Mouse (Mus musculus) WW6 (cell line): Measurements from ENCODE around the gene Cops3.
A peak's percentile ranks its signal among the peaks of the same experiment; 100 is the strongest.

Source experiments
- DNase-seq: peaks from one replicate; pipeline ENCODE4 v3.0.0-alpha.2; 2013; ENCODE audit warnings: low read depth, low spot score

Cops3 gene

GRCm38 (mm10) chr11:59810480-59811158, 29.0 kb downstream of the Cops3 start:
- DNase-seq: no peak

GRCm38 (mm10) chr11:59809670-59810474, 29.8 kb downstream of the Cops3 start, which contains the start of gene Flcn:
Gene Flcn (minus strand): TSS chr11:59810016.
- peak; percentile 80 for DNase-seq

DNA sequence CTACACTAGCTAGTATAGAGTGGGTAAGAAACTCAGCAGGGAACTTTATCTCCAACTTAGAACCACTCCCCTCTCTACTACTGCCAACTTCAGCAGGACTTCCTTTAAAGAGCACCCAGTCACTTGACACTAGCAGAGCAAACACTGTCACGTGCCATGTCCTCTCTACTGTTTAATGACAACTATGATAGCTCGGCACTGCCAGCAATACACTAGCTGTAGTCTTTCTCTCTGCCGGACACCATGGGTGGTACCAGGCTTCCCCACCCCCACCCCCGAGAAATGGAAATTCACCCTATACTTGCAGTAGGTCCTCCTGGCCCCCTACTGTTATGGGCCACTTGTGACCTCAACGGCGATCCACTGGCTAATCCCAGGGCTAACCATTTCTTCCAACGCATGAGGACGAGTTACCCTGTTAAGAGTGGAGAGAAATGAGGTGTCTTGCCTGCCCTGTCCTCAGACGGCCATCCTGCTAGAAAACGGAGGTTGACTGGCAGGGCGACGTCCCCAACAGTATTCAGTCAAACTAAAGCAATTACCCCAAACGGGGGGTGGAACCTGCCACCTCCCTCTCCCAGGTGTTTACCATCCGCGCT, 30.5 kb downstream of the Cops3 start:
- DNase-seq: no peak

- no peak for DNase-seq
Observed at GRCm38 (mm10) chr11:59808170-59808960, 31.3 kb downstream of the Cops3 start.

DNA sequence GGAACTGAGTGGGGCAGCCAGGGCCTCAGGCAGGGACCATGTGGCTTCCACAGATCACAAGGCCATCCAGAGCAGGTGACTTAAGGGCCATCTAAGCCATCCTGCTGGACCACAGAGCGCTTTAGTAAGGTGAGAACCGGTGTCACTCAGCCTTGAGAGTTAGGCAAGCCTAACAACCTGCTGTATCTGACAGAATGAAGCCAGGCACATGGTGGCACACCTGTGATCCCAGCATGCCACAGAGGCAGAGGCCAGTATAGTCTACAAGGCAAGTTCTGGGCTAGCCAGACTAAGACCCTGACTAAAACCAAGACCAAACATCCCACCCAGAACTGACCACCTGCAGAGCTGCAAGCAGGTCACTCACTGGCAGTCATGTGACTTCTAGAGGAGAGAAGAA, 34.0 kb downstream of the Cops3 start:
- DNase-seq: no peak

GRCm38 (mm10) chr11:59805256-59805655, 34.4 kb downstream of the Cops3 start:
- no peak for DNase-seq

DNA sequence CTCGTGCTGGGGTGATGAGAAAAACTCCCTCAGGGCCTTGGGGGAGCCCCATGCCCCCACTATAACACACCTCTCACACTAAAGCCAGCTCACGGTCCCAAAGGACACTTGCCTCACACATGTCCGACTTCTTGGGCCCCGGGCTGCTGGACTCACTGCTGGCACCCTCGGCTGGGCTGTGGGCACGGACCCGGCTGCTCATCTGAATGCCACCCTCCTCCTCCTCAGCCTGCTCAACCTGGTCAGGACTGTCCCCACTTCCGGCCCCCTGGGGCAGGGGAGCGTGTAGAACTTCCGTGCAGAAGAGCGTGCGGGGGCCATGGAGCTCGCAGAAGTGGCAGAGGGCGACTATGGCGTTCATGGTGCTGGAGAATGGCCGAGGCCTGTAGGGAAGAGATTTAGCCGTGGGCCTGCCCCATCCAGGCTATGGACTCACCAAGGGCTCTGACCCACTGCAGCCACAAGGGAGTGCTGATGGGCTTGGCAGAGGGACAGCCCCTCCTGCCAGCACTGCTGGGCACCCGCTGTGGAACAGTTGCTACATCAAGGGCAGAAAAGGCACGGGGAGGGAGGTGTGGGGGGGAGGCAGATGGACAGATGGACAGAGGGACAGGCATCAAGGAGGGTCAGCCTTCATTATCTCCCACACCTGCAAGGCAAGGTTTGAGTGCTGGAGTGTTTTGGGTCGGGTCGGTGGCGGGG, 35.1 kb downstream of the Cops3 start:
- no peak for DNase-seq

DNA sequence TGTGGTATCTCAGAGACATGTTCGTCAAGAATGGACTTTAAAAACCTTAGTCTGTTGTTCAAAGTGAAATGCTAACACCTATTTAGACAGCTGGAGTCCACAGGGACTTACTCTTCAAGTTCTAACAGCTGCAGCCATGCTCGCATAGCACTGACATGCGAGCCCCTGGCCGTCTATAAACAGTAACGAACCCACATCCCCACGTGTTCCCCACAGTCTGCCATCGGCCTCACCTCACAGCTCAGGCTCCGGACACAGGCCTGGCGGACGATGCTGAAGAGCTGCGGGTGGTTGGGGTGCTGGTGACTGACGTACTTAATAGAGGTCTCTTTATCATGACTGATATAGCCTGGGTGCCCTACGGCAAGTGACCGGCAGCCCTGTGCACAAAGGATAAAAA, 36.1 kb downstream of the Cops3 start:
- no peak for DNase-seq

DNA sequence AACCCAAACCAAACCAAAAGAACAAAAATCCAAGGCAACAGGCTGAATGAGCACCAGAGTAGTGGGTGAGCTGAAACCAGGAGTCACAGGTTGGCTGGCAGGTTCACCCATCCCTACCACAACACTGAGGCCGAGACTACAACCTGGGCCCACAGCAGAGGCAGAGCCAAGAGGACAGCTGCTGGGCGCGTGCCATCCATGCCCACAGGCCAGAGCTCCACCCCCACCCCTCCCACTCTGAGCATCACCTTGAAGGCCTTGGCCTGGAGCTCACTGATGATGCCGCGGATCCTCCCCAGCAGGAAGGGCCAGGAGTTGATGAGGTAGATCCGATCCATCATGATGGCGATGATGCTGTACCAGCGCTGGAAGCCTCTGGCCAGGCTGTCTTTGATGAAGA, 37.8 kb downstream of the Cops3 start:
- DNase-seq: no peak

DNA sequence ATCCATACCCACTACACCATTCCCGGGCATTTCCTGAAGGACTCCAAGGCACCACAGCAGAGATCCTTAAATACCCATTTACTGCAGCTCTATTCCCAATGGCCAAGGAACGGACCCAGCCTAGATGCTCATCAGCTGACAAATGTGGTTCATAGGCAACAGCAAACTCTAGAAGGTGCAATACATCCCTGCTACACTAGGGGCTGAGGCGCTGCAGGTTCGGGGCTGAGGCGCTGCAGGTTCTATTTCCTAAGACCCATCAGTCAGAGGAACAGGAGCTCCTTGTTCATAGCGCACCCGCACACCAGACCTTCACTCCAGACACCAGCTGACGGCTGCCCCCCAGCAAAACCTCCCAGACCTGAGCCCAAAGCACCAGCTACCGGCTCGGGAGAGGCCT, 39.2 kb downstream of the Cops3 start:
- DNase-seq: no peak

- DNase-seq: no peak
Observed at GRCm38 (mm10) chr11:59793390-59793789, 46.2 kb downstream of the Cops3 start.

- DNase-seq: no peak
Observed at GRCm38 (mm10) chr11:59789311-59789710, 50.3 kb downstream of the Cops3 start.

GRCm38 (mm10) chr11:59787199-59787781, 52.3 kb downstream of the Cops3 start, which contains the start of gene Pld6:
Gene Pld6 (minus strand): TSS chr11:59787645.
- DNase-seq: peak; percentile 79

DNA sequence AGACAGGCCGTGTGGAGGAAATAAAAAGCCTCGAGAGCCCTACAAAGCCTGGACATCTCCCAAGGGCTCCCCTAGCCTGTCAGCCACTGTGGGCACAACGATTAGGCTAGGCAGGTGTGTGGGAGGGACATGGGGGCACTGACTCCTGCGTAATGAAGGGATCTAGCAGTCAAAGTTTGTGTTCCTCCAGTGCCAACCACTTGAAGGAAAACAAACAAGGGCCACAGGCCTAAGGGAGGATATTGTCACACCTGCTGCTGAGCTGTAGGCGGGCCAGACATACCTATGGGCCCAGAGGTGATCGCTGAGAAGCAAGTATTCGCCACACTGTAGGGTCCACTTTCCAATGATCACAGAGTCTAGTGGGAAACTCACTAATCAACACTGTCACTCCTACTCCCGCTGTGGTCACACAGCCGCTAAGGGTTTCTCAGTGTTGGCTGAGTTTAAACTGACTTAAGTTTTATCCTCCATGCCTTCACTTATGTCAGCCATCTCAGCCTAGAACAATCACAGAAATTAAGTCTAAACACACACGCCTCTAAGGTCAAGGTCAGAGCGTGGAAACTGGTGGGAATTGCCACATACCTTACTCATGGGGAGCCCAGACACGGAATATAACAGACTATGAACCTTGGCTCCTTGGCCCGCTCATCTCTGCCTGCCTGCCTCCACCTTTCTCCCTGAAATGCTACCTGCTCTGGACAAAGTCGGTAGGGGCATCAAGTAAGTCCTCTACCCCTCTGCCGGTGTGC, 53.0 kb downstream of the Cops3 start:
- DNase-seq: no peak

DNA sequence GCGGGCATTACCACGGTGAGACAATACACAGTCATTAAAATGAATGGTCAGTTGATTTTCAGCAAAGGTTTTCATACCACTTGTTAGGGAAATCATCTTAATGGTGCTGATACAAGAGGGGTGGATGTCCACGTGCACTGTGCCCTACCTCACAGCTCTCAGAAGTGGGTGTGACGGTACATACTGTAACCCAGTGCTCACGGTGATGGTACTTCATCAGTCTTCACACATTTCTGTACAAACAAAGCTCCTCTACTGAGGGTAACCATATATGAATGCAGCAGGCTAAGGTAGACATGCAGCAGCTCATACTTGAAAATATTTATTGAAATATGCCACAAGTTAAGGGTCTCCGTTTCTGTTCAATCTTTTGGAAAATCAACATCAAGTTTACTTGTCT, 56.0 kb downstream of the Cops3 start:
- DNase-seq: no peak

DNA sequence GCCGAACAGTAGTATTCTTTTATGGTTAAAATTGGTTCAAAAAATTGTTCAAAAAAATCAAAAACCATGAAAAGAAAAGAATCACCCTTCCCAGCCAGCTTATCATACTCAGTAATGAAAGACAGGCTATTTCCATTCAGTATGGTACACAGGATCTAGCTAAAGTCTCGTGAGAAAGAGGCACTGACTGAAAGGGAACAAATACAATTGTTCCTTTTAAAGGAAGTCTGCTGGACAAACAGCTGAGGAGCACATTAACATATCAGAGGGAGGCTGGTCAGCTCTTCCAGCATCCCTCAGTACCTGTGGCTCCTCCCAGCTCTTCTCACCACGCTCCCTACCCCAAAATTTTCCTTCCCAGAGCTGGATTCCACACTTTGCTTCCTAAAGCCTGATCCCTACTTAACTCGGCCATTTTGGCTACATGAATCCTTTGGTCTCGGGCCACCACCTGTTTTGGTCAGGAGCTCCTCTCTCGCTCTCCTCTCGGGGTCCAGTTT, 57.5 kb downstream of the Cops3 start:
- DNase-seq: no peak

DNA sequence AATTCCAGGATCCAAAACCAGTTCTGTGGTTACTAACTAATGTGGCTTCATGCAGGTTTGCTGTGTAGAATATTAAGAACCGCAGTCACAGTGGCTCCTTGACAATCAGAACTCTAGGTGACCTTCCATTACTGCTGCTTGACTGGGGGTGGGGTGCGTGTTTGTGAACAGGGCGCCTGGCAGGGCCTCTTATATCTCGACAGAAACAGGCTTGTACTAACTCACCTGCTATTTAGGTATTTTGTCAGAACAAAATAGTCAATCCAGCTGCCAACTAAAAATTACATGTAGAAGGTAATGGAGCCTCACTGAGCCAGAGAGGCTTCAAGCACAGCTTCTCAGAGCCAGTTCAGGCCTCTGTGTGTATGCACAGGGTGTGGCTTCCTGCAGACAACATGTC, 59.4 kb downstream of the Cops3 start:
- no peak for DNase-seq

DNA sequence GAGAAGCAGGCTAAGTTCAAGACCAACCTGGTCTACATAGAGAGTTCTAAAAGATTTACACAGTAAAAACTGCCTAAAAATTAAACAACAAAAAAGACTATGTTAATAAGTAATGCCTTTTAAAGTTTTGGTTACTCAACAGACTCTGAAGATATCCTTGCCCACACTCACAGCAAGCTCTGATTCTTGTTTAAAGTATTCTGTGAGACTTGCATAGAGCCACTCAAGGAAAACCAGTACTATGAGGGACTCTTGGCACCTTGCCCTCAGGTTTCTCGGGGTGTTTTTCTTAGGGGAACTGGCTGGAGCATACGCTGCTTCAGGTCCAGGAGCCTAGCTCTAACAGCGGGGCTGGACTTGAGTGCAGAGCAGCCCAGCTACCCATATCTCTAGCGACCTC, 60.2 kb downstream of the Cops3 start:
- no peak for DNase-seq

- no peak for DNase-seq
Observed at GRCm38 (mm10) chr11:59778874-59779223, 60.8 kb downstream of the Cops3 start.
